Mouse (Mus musculus) embryonic fibroblast, embryonic 13.5 days (primary cell): ENCODE data around the gene Hirip3.

Experiments
- CTCF ChIP-seq: IDR thresholded peaks from 2 replicates; pipeline ENCODE4 v1.5.1; 2011; ENCODE audit warnings: mild to moderate bottlenecking, control low read depth, low read length, moderate library complexity, borderline replicate concordance; ENCODE audit not compliant: insufficient read depth
- POLR2A ChIP-seq: IDR thresholded peaks from 2 replicates; pipeline ENCODE4 v1.6.1; 2011; ENCODE audit warnings: low read depth, mild to moderate bottlenecking, control low read depth, low read length, moderate library complexity

GRCm38 (mm10) chr7:126887281-126887680, 25.5 kb downstream of the Hirip3 start:
- no peak for TF ChIP-seq POLR2A
- no peak for TF ChIP-seq CTCF
